Mouse (Mus musculus) left cerebral cortex, adult 8-10 months (tissue): Measurements from ENCODE around the gene Nms. TPM values are rescaled to one million over a fixed set of nuclear protein-coding genes. Genes with fewer than 3 reads are reported as not detected.

ENCODE experiments used
- DNase-seq, 2 experiments: peaks; one replicate each; pipeline ENCODE4 v3.0.0; 2022; ENCODE audit warnings: low spot score in 2 of 2
- total RNA-seq, 4 experiments: library from RNA; stranded (reverse); gene quantifications; 2 replicates each; pipeline ENCODE4 v1.2.4; 2022

The Nms gene
- total RNA-seq = not detected

- DNase-seq = no peak
Observed at GRCm38 (mm10) chr1:38938849-38939248, at the start of gene Nms. Gene Nms, plus strand, starts transcription at chr1:38939149.

- no peak for DNase-seq
Observed at GRCm38 (mm10) chr1:38891444-38891843, 47.5 kb upstream of the Nms start.

GRCm38 (mm10) chr1:38893081-38893480 lies 45.9 kb upstream of the Nms start:
- DNase-seq = no peak

GRCm38 (mm10) chr1:38897431-38898248 lies 41.3 kb upstream of the Nms start, which contains the start of gene Chst10:
Gene Chst10, minus strand, starts transcription at chr1:38898161.
- DNase-seq = peak; percentile 73 to 81

- no peak for DNase-seq
Observed at GRCm38 (mm10) chr1:38902571-38902970, 36.4 kb upstream of the Nms start.

- DNase-seq = no peak
Observed at GRCm38 (mm10) chr1:38903985-38904384, 35.0 kb upstream of the Nms start.

GRCm38 (mm10) chr1:38928996-38929395 lies 10.0 kb upstream of the Nms start:
- no peak for DNase-seq

GRCm38 (mm10) chr1:38929468-38929867 lies 9.5 kb upstream of the Nms start:
- peak in 1 of 2 experiments; percentile 28 for DNase-seq

GRCm38 (mm10) chr1:38930767-38931166 lies 8.2 kb upstream of the Nms start:
- peak in 1 of 2 experiments; percentile 66 for DNase-seq

GRCm38 (mm10) chr1:38934668-38935067 lies 4.3 kb upstream of the Nms start:
- no peak for DNase-seq

- peak in 1 of 2 experiments; percentile 7 for DNase-seq
Observed at GRCm38 (mm10) chr1:38936780-38937179, 2.2 kb upstream of the Nms start.

GRCm38 (mm10) chr1:38939608-38940007 lies 659 bp downstream of the Nms start:
- no peak for DNase-seq

GRCm38 (mm10) chr1:38956457-38956856 lies 17.5 kb downstream of the Nms start:
- DNase-seq = no peak

- no peak for DNase-seq
Observed at GRCm38 (mm10) chr1:38969116-38969515, 30.2 kb downstream of the Nms start.

GRCm38 (mm10) chr1:38971712-38972111 lies 32.8 kb downstream of the Nms start:
- no peak for DNase-seq

- DNase-seq = peak in 1 of 2 experiments; percentile 46
Observed at GRCm38 (mm10) chr1:38972986-38973592, 34.1 kb downstream of the Nms start.

- no peak for DNase-seq
Observed at GRCm38 (mm10) chr1:38979953-38980352, 41.0 kb downstream of the Nms start.

- no peak for DNase-seq
Observed at GRCm38 (mm10) chr1:38983870-38984269, 44.9 kb downstream of the Nms start.

GRCm38 (mm10) chr1:38985308-38985707 lies 46.4 kb downstream of the Nms start, which contains the start of gene Pdcl3:
Gene Pdcl3, plus strand, starts transcription at chr1:38985608.
- DNase-seq = no peak

- peak; percentile 90 to 96 for DNase-seq
Observed at GRCm38 (mm10) chr1:38987080-38987864, 48.3 kb downstream of the Nms start.

GRCm38 (mm10) chr1:38987865-38988211 lies 48.9 kb downstream of the Nms start:
- no peak for DNase-seq

GRCm38 (mm10) chr1:38988357-38988756 lies 49.4 kb downstream of the Nms start:
- no peak for DNase-seq
